Mouse (Mus musculus): Measurements from ENCODE around the gene Iqcc. TPM values are rescaled to one million over a fixed set of nuclear protein-coding genes. Genes with fewer than 3 reads are reported as not detected.

The Iqcc gene
- polyA plus RNA-seq, 2 experiments = 28.6 to 35.5 TPM

DNA sequence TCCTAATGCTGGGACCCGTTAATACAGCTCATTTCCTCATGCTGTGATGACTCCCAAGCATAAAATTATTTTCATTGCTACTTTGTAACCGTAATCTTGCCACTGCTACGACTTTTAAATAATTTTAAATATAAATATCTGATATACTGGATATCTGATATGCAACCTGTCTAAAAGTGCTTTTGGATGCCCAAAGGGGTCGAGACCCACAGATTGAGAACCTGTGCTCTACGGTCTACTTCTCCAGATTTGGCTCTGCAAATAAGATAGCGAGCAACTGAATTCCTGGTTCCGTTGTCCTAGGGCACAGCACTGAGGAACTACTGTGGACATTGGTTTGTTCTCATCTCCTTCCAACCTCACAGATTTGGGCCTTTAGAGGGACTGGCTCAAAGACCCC is 41.2 kb downstream of the Iqcc start:
- no peak overlapping the region for H3K4me3 ChIP-seq (replicated peaks; ENCODE audit: low read length)

DNA sequence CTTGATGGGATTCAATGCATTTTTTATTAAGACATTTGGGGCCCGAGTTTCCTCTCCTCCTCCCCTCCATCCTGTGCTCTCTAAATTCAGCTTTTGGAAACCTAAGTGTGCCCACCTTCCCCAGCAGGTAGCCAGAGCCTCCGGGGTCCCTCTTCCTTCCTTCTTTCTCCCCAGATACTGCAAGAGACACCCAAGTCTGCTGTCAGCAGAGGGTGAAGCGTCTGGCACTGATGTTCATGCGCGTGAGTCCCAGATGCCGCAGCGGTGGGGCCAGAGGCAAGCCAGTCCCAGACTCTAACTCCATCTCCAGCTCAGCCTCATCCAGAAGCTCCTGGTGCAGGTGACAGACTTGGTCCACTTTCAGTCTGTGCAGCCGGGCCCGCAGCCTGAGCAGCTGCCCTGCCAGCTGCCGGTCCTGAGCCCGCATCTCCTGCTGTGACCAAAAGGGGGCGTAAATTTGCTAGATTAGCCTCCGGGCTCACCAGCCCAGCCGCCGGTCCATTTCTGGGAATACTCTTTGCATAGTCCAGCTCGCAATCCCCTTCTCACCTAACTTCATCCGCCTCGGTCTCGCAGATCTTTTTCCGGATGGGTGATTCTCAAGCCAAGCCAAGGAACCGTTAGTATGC is 41.9 kb downstream of the Iqcc start:
- no peaks in the 10 kb centered on the region; the same call in 1 of the 2 replicates for H3K4me1 ChIP-seq (ENCODE audit: control insufficient read depth, insufficient read depth, low read length)
- no peak overlapping the region for H3K27ac ChIP-seq (replicated peaks; ENCODE audit: low read depth, low read length)
- no peak overlapping the region for H3K4me3 ChIP-seq (replicated peaks; ENCODE audit: low read length)
- DNase-seq (ENCODE audit: low spot score) (peak; percentile 27), ATAC-seq (ENCODE audit: low FRiP score, low read depth) (0 out of 2 replicates have a peak, but pooled peaks have one; percentile 55)
- H3K36me3 ChIP-seq (ENCODE audit: control insufficient read depth, insufficient read depth, low read length) = no peaks in the 10 kb centered on the region
- WGBS = 33% methylated on average over 21 of the region's 21 CpGs
- no peak overlapping the region; the same call in 1 of the 2 replicates for H3K9ac ChIP-seq (ENCODE audit: low read depth, low read length, severe bottlenecking)
- H3K4me2 ChIP-seq (replicated peaks; ENCODE audit: low read depth, low read length, severe bottlenecking) = 0 out of 2 replicates have a peak overlapping the region, but pooled peaks have one; percentile 5
- no peaks in the 10 kb centered on the region for H3K27me3 ChIP-seq (ENCODE audit: control insufficient read depth, insufficient read depth, low read length)
- no peaks in the 10 kb centered on the region for H3K9me3 ChIP-seq (ENCODE audit: control insufficient read depth, low read length)
- TF ChIP-seq POLR2A (IDR thresholded peaks at IDR 0.05; ENCODE audit: borderline replicate concordance, extremely low read depth, insufficient read depth, insufficient read length) = no peak

More for the DNA sequence above, 41.2 kb downstream of the Iqcc start:
- Histone ChIP-seq H3K9me3 (ENCODE audit: control insufficient read depth, low read length) (no peaks in the 10 kb centered on the region), H3K27me3 (ENCODE audit: control insufficient read depth, insufficient read depth, low read length) (no peaks in the 10 kb centered on the region), H3K9ac (ENCODE audit: low read depth, low read length, severe bottlenecking) (no peak overlapping the region), H3K36me3 (ENCODE audit: control insufficient read depth, insufficient read depth, low read length) (no peaks in the 10 kb centered on the region), H3K27ac (replicated peaks; ENCODE audit: low read depth, low read length) (no peak overlapping the region), H3K4me2 (replicated peaks; ENCODE audit: low read depth, low read length, severe bottlenecking) (no peak overlapping the region), H3K4me1 (ENCODE audit: control insufficient read depth, insufficient read depth, low read length) (no peaks in the 10 kb centered on the region; the same call in 1 of the 2 replicates)
- WGBS = 78% methylated on average over 7 of the region's 7 CpGs
- no peak for TF ChIP-seq POLR2A (IDR thresholded peaks at IDR 0.05; ENCODE audit: borderline replicate concordance, extremely low read depth, insufficient read depth, insufficient read length)
- DNase-seq (ENCODE audit: low spot score) = no peak
- no peak for ATAC-seq (ENCODE audit: low FRiP score, low read depth)

DNA sequence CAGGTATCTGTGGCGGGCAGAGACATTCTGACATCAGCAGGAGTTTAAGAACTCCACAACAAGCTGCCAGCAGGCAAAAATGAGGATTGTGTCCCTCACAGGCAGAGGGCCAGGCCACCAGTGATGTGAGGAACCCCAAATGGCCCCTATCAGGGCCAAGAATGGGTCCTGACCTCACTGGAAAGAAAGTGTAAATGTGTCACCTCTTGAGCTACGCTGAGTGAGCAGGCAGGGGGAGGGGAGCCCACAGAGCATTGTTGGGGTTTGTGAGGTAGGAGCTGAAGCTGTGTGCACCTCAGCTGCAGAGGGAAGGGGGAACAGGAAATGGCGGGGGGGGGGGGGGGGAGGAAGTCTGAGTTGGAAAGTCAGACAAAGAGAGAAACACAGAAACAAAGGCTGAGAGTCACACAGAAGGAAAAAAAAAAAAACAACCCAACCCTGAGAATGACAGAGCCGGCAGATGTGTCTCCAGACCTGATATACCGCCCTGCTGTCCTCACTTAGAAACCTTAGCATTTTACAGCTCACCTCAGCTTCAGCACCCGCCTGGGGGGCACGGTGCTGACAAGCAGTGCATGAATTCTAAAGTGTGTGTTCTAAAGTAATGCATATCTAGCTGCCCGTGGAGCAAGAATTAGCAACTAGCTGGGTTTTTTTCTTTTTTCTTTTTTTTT is 43.6 kb downstream of the Iqcc start:
- Histone ChIP-seq H3K27me3 (ENCODE audit: control insufficient read depth, insufficient read depth, low read length) (no peaks in the 10 kb centered on the region), H3K4me2 (replicated peaks; ENCODE audit: low read depth, low read length, severe bottlenecking) (no peak overlapping the region), H3K4me1 (ENCODE audit: control insufficient read depth, insufficient read depth, low read length) (no peaks in the 10 kb centered on the region; the same call in 1 of the 2 replicates), H3K9ac (ENCODE audit: low read depth, low read length, severe bottlenecking) (0 out of 2 replicates have a peak overlapping the region, but pooled peaks have one; percentile 3), H3K9me3 (ENCODE audit: control insufficient read depth, low read length) (no peaks in the 10 kb centered on the region), H3K27ac (replicated peaks; ENCODE audit: low read depth, low read length) (no peak overlapping the region), H3K4me3 (replicated peaks; ENCODE audit: low read length) (no peak overlapping the region), H3K36me3 (ENCODE audit: control insufficient read depth, insufficient read depth, low read length) (no peaks in the 10 kb centered on the region)
- no peak for TF ChIP-seq POLR2A (IDR thresholded peaks at IDR 0.05; ENCODE audit: borderline replicate concordance, extremely low read depth, insufficient read depth, insufficient read length)
- no peak for DNase-seq (ENCODE audit: low spot score)
- ATAC-seq (ENCODE audit: low FRiP score, low read depth) = peak; percentile 60; the same call in 1 of the 2 replicates
- 32% methylated on average over 7 of the region's 8 CpGs for WGBS

DNA sequence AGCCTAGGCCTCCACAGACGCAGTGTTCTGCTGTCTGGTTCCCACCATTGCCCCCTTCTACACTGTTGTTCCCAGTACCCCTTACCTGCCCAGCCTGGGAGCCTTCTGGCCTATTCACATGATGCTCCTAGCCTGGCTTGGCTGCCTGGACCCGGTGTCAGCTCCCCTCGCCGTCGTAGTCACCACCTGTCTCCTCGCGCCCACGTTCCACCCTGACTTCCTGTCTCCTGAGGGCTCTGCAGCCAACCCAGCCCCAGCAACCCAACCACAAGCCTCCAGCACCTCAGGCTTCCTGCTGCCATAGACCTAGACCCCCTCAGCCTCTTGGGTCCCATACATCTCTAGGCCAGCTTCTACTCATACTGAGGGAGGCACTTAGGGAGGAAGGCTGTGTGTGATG is 45.5 kb downstream of the Iqcc start, which contains the start of gene Lck:
Lck (minus strand) TSS at position 212 of the 400 bp plus-strand sequence.
- ATAC-seq (ENCODE audit: low FRiP score, low read depth) = no peak
- H3K27me3 ChIP-seq (ENCODE audit: control insufficient read depth, insufficient read depth, low read length) = no peaks in the 10 kb centered on the region

DNA sequence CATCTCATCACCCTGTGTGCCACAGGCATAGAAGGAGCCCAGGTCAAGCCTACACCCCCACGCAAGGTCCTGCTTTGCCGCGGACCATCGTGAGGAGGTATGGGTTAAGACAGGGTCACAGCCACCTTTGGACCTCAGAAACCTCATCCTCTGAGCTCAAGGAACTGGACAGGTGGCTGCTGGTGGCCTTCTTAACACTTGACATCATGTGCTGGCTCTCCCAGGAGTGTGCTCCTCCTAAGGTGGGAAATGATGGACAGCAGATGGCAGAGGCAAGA is 45.9 kb downstream of the Iqcc start:
- H3K4me2 ChIP-seq (replicated peaks; ENCODE audit: low read depth, low read length, severe bottlenecking) = no peak overlapping the region
- H3K4me1 ChIP-seq (ENCODE audit: control insufficient read depth, insufficient read depth, low read length) = no peaks in the 10 kb centered on the region; the same call in 1 of the 2 replicates
- H3K4me3 ChIP-seq (replicated peaks; ENCODE audit: low read length) = no peak overlapping the region
- H3K9ac ChIP-seq (ENCODE audit: low read depth, low read length, severe bottlenecking) = no peak overlapping the region
- no peak for TF ChIP-seq POLR2A (IDR thresholded peaks at IDR 0.05; ENCODE audit: borderline replicate concordance, extremely low read depth, insufficient read depth, insufficient read length)
- 94% methylated on average over 4 of the region's 4 CpGs for WGBS
- H3K36me3 ChIP-seq (ENCODE audit: control insufficient read depth, insufficient read depth, low read length) = no peaks in the 10 kb centered on the region
- H3K9me3 ChIP-seq (ENCODE audit: control insufficient read depth, low read length) = no peaks in the 10 kb centered on the region
- ATAC-seq (ENCODE audit: low FRiP score, low read depth) (no peak), DNase-seq (ENCODE audit: low spot score) (no peak)
- no peak overlapping the region for H3K27ac ChIP-seq (replicated peaks; ENCODE audit: low read depth, low read length)
- H3K27me3 ChIP-seq (ENCODE audit: control insufficient read depth, insufficient read depth, low read length) = no peaks in the 10 kb centered on the region

More for the DNA sequence above, 45.5 kb downstream of the Iqcc start, which contains the start of gene Lck:
- 89% methylated on average over 8 of the region's 8 CpGs for WGBS
- Histone ChIP-seq H3K4me2 (replicated peaks; ENCODE audit: low read depth, low read length, severe bottlenecking) (no peak within 1 kb of the TSS), H3K9ac (ENCODE audit: low read depth, low read length, severe bottlenecking) (no peak within 1 kb of the TSS), H3K4me1 (ENCODE audit: control insufficient read depth, insufficient read depth, low read length) (no peaks in the 10 kb centered on the region; the same call in 1 of the 2 replicates), H3K9me3 (ENCODE audit: control insufficient read depth, low read length) (no peaks in the 10 kb centered on the region), H3K27ac (replicated peaks; ENCODE audit: low read depth, low read length) (no peak within 1 kb of the TSS), H3K36me3 (ENCODE audit: control insufficient read depth, insufficient read depth, low read length) (no peaks in the 10 kb centered on the region), H3K4me3 (replicated peaks; ENCODE audit: low read length) (no peak within 1 kb of the TSS)
- no peak for DNase-seq (ENCODE audit: low spot score)
- TF ChIP-seq POLR2A (IDR thresholded peaks at IDR 0.05; ENCODE audit: borderline replicate concordance, extremely low read depth, insufficient read depth, insufficient read length) = no peak
